ENCODE assay signal across 19 mouse cellular contexts in genomic region chr1:33590556-33591411, GRCm38 (mm10).
DNase-seq lines count a peak whose midpoint lies in the region; ATAC-seq lines count a peak whose summit lies in the region.
"Had no signal": no experiment of that assay in that cellular context is flagged by ENCODE, and none has a peak within 500 bp of the region (broad histone marks: within the 10 kb centered on the region; RNA-seq: fewer than 3 reads in every experiment).

No protein-coding gene starts in this region.

- H3K9ac ChIP-seq in forebrain, embryonic 14.5 days (ENCODE audit: low read length) = no peak overlapping the region
- H3K9ac ChIP-seq in kidney, embryonic 16.5 days (replicated peaks; ENCODE audit: low read length) = no peak overlapping the region
- H3K9ac ChIP-seq: heart, embryonic 15.5 days; limb, embryonic 12.5 days; liver, embryonic 13.5 days; lung, embryonic 15.5 days had no signal

- H3K9me3 ChIP-seq in forebrain, embryonic 14.5 days (replicated peaks; ENCODE audit: control insufficient read depth, low read length) = no peaks in the 10 kb centered on the region
- no peaks in the 10 kb centered on the region for H3K9me3 ChIP-seq in forebrain, embryonic 10.5 days
- no peaks in the 10 kb centered on the region for H3K9me3 ChIP-seq in kidney, embryonic 16.5 days (ENCODE audit: low read length)
- H3K9me3 ChIP-seq: heart, embryonic 15.5 days; limb, embryonic 12.5 days; liver, embryonic 13.5 days; lung, embryonic 15.5 days had no signal

- H3K27ac ChIP-seq in forebrain, embryonic 14.5 days (ENCODE audit: low read depth, low read length) = no peak overlapping the region
- H3K27ac ChIP-seq in forebrain, embryonic 10.5 days = no peak overlapping the region
- no peak overlapping the region for H3K27ac ChIP-seq in kidney, embryonic 16.5 days (ENCODE audit: low read length)
- H3K27ac ChIP-seq: heart, adult 2 months; heart, embryonic 15.5 days; left cerebral cortex, adult 2 months; liver, embryonic 13.5 days; lung, embryonic 15.5 days had no signal

- H3K4me1 ChIP-seq in forebrain, embryonic 14.5 days (ENCODE audit: control insufficient read depth, insufficient read depth, low read length) = no peaks in the 10 kb centered on the region
- peaks cover 33% of the 10 kb centered on the region for H3K4me1 ChIP-seq in forebrain, embryonic 10.5 days
- H3K4me1 ChIP-seq in kidney, embryonic 16.5 days (ENCODE audit: insufficient read depth, low read length) = peaks cover 5% of the 10 kb centered on the region; the same call in 1 of the 2 replicates
- H3K4me1 ChIP-seq: heart, embryonic 15.5 days; lung, embryonic 15.5 days had no signal

- peak; percentile 15 for DNase-seq in forebrain, embryonic 14.5 days (ENCODE audit: low spot score)
- DNase-seq in forebrain, embryonic 10.5 days (ENCODE audit: extremely low spot score, low spot score) = no peak
- no peak for DNase-seq in kidney, postnatal 10 days
- peak; percentile 0 for DNase-seq in thymus, postnatal 25 days
- no peak for DNase-seq in thymus, adult 18-20 months
- DNase-seq in spleen, postnatal 14 days (ENCODE audit: low spot score in 2 of 2) = no peak
- DNase-seq: adrenal gland, postnatal 10 days; B cell, adult 2 months; cerebellum, adult 9-11 months; gastrocnemius, postnatal 10 days; heart, adult 2 months; kidney, postnatal 14 days; liver, embryonic 13.5 days; right cerebral cortex, adult 18-20 months had no signal

- peak; percentile 57; the same call in 1 of the 2 replicates for ATAC-seq in forebrain, embryonic 14.5 days
- peak; percentile 86; the same call in 1 of the 2 replicates for ATAC-seq in kidney, embryonic 16.5 days (ENCODE audit: low FRiP score, low TSS enrichment)

- no peaks in the 10 kb centered on the region for H3K36me3 ChIP-seq in forebrain, embryonic 14.5 days (ENCODE audit: control insufficient read depth, insufficient read depth, low read length)
- H3K36me3 ChIP-seq in forebrain, embryonic 10.5 days (replicated peaks) = 0 out of 2 replicates have a peak, but pooled peaks cover 2% of the 10 kb centered on the region
- no peaks in the 10 kb centered on the region for H3K36me3 ChIP-seq in kidney, embryonic 16.5 days (ENCODE audit: insufficient read depth, low read length)
- H3K36me3 ChIP-seq: heart, embryonic 15.5 days; limb, embryonic 12.5 days; liver, embryonic 13.5 days; lung, embryonic 15.5 days had no signal

- no peak overlapping the region for H3K4me3 ChIP-seq in forebrain, embryonic 14.5 days (ENCODE audit: low read depth, low read length)
- H3K4me3 ChIP-seq in forebrain, embryonic 10.5 days = no peak overlapping the region
- no peak overlapping the region for H3K4me3 ChIP-seq in kidney, embryonic 16.5 days (ENCODE audit: low read length)
- H3K4me3 ChIP-seq: heart, adult 2 months; heart, embryonic 15.5 days; left cerebral cortex, adult 2 months; limb, embryonic 12.5 days; liver, embryonic 13.5 days; lung, embryonic 15.5 days had no signal

- WGBS in forebrain, embryonic 14.5 days = 67% methylated on average over 8 of the region's 8 CpGs
- 81% methylated on average over 8 of the region's 8 CpGs for WGBS in forebrain, embryonic 10.5 days
- 41% methylated on average over 8 of the region's 8 CpGs for WGBS in kidney, embryonic 16.5 days

- no peak overlapping the region for H3K4me2 ChIP-seq in forebrain, embryonic 14.5 days (ENCODE audit: low read length)
- H3K4me2 ChIP-seq in kidney, embryonic 16.5 days (replicated peaks; ENCODE audit: low read depth, low read length) = no peak overlapping the region
- H3K4me2 ChIP-seq: heart, embryonic 15.5 days; limb, embryonic 12.5 days; liver, embryonic 13.5 days; lung, embryonic 15.5 days had no signal

- no peaks in the 10 kb centered on the region for H3K27me3 ChIP-seq in forebrain, embryonic 14.5 days (replicated peaks; ENCODE audit: control insufficient read depth, insufficient read depth, low read length)
- H3K27me3 ChIP-seq in forebrain, embryonic 10.5 days (ENCODE audit: poor library complexity, severe bottlenecking) = no peaks in the 10 kb centered on the region
- H3K27me3 ChIP-seq in kidney, embryonic 16.5 days (ENCODE audit: insufficient read depth, low read length) = no peaks in the 10 kb centered on the region
- H3K27me3 ChIP-seq: heart, embryonic 15.5 days; limb, embryonic 12.5 days; liver, embryonic 13.5 days; lung, embryonic 15.5 days had no signal

Comparison
In these comparisons a context has a peak if more than half of its experiments do, and no peak if none do; other contexts are left out.
1. DNase-seq: peak in forebrain, embryonic 14.5 days (single experiment) and thymus, postnatal 25 days (single experiment); none in forebrain, embryonic 10.5 days (single experiment), kidney, postnatal 10 days (single experiment), thymus, adult 18-20 months (0 of 2) and spleen, postnatal 14 days (0 of 2).